In genomic region chr13:95030828-95031227, GRCm38 (mm10) we compare ENCODE assay signal across 35 mouse cellular contexts.
"Had no signal": no experiment of that assay in that cellular context is flagged by ENCODE, and none has a peak within 500 bp of the region (broad histone marks: within the 10 kb centered on the region; RNA-seq: fewer than 3 reads in every experiment).

No protein-coding gene starts in this region.

- H3K4me1 ChIP-seq: heart, embryonic 13.5 days; heart, embryonic 15.5 days; hindbrain, embryonic 12.5 days; hindbrain, embryonic 15.5 days; kidney, embryonic 15.5 days had no signal

- ATAC-seq: hindbrain, embryonic 16.5 days; hindbrain, postnatal 0 days; inflammation-experienced regulatory T-cells, adult 6 months; intestine, embryonic 15.5 days; intestine, embryonic 16.5 days; intestine, postnatal 0 days had no signal

- H3K9me3 ChIP-seq: heart, embryonic 15.5 days; hindbrain, embryonic 13.5 days; hindbrain, embryonic 15.5 days; intestine, embryonic 15.5 days; kidney, embryonic 15.5 days had no signal

- DNase-seq: heart, postnatal 10 days; heart, postnatal 14 days; heart, postnatal 36 days; heart, postnatal 4 days; kidney, adult 11 months; kidney, adult 18-20 months; kidney, adult 2 months; kidney, adult 8-10 months; kidney, adult 9 months; kidney, postnatal 10 days; kidney, postnatal 14 days; kidney, postnatal 25 days; kidney, postnatal 36 days; kidney, postnatal 4 days; layer of hippocampus, adult 9-11 months; layer of hippocampus, postnatal 36 days had no signal

- H3K4me2 ChIP-seq: heart, embryonic 11.5 days; heart, embryonic 12.5 days; heart, embryonic 13.5 days; heart, embryonic 15.5 days; hindbrain, embryonic 12.5 days; hindbrain, embryonic 13.5 days; hindbrain, embryonic 14.5 days; hindbrain, embryonic 15.5 days; intestine, embryonic 15.5 days; kidney, embryonic 15.5 days had no signal

- H3K36me3 ChIP-seq: heart, embryonic 15.5 days; intestine, embryonic 15.5 days had no signal

- H3K9ac ChIP-seq: heart, embryonic 12.5 days; heart, embryonic 13.5 days; heart, embryonic 15.5 days; hindbrain, embryonic 12.5 days; hindbrain, embryonic 13.5 days; hindbrain, embryonic 14.5 days; hindbrain, embryonic 15.5 days; intestine, embryonic 15.5 days; kidney, embryonic 15.5 days had no signal

- H3K27me3 ChIP-seq: heart, embryonic 12.5 days; heart, embryonic 13.5 days; heart, embryonic 15.5 days; hindbrain, embryonic 12.5 days; hindbrain, embryonic 13.5 days; hindbrain, embryonic 15.5 days; intestine, embryonic 15.5 days; kidney, embryonic 15.5 days had no signal

- H3K4me3 ChIP-seq: heart, embryonic 12.5 days; heart, embryonic 13.5 days; heart, embryonic 15.5 days; hindbrain, embryonic 10.5 days; hindbrain, embryonic 12.5 days; hindbrain, embryonic 13.5 days; hindbrain, embryonic 15.5 days; intestine, embryonic 15.5 days; kidney, embryonic 15.5 days; layer of hippocampus, adult 2 months; left cerebral cortex, adult 2 months had no signal

- H3K27ac ChIP-seq: heart, embryonic 13.5 days; heart, embryonic 15.5 days; hindbrain, embryonic 10.5 days; hindbrain, embryonic 12.5 days; hindbrain, embryonic 13.5 days; hindbrain, embryonic 14.5 days; hindbrain, embryonic 15.5 days; hindbrain, postnatal 0 days; intestine, embryonic 15.5 days; kidney, embryonic 15.5 days; kidney, postnatal 0 days; layer of hippocampus, adult 2 months; left cerebral cortex, adult 2 months had no signal
